Mouse (Mus musculus): ENCODE data around the gene Gm21981. TPM values are rescaled to one million over a fixed set of nuclear protein-coding genes. Genes with fewer than 3 reads are reported as not detected.

Gene Gm21981
- 0.42 and 0.54 TPM in 2 replicates for polyA plus RNA-seq (2016; fragmentation: Nextera tagmentation; extraction: Ambion mirVana)

- Histone ChIP-seq H3K36me3 (peaks cover 15% of the 10 kb centered on the region), H3K27me3 (peaks cover 23% of the 10 kb centered on the region; the same call in 1 of the 2 replicates), H3K4me1 (replicated peaks) (peaks cover 20% of the 10 kb centered on the region), H3K9me3 (no peaks in the 10 kb centered on the region), H3K4me2 (peak within 1 kb of the TSS; percentile 76), H3K27ac (peak within 1 kb of the TSS; percentile 67), H3K9ac (replicated peaks) (peak within 1 kb of the TSS; percentile 88), H3K4me3 (replicated peaks) (peak within 1 kb of the TSS; percentile 82)
- WGBS = 2% methylated on average over 3 of the region's 3 CpGs
- ATAC-seq (ENCODE audit: insufficient number of reproducible peaks, insufficient read depth, low FRiP score, low TSS enrichment, low read depth) = no peak
Observed at GRCm38 (mm10) chr17:47694442-47694502, at the start of gene Gm21981. Gene Gm21981, minus strand, starts transcription at chr17:47694455.

GRCm38 (mm10) chr17:47742991-47743734 lies 48.9 kb upstream of the Gm21981 start:
- Histone ChIP-seq H3K36me3 (no peaks in the 10 kb centered on the region), H3K4me2 (no peak overlapping the region), H3K4me1 (replicated peaks) (peaks cover 22% of the 10 kb centered on the region), H3K27ac (no peak overlapping the region), H3K9me3 (peaks cover 8% of the 10 kb centered on the region; the same call in 1 of the 2 replicates), H3K27me3 (peaks cover 20% of the 10 kb centered on the region), H3K9ac (replicated peaks) (no peak overlapping the region), H3K4me3 (replicated peaks) (no peak overlapping the region)
- 42% methylated on average over 16 of the region's 16 CpGs for WGBS
- ATAC-seq (ENCODE audit: insufficient number of reproducible peaks, insufficient read depth, low FRiP score, low TSS enrichment, low read depth) = no peak

GRCm38 (mm10) chr17:47740186-47740585 lies 45.9 kb upstream of the Gm21981 start:
- H3K27me3 ChIP-seq = peaks cover 27% of the 10 kb centered on the region
- H3K4me3 ChIP-seq (replicated peaks) = no peak overlapping the region
- peaks cover 27% of the 10 kb centered on the region for H3K4me1 ChIP-seq (replicated peaks)
- 41% methylated on average over 2 of the region's 2 CpGs for WGBS
- no peak for ATAC-seq (ENCODE audit: insufficient number of reproducible peaks, insufficient read depth, low FRiP score, low TSS enrichment, low read depth)
- H3K36me3 ChIP-seq = no peaks in the 10 kb centered on the region
- no peak overlapping the region for H3K9ac ChIP-seq (replicated peaks)
- no peak overlapping the region for H3K4me2 ChIP-seq
- no peak overlapping the region for H3K27ac ChIP-seq
- H3K9me3 ChIP-seq = peaks cover 8% of the 10 kb centered on the region; the same call in 1 of the 2 replicates

- 0 out of 2 replicates have a peak, but pooled peaks have one; percentile 23 for ATAC-seq (ENCODE audit: insufficient number of reproducible peaks, insufficient read depth, low FRiP score, low TSS enrichment, low read depth)
- Histone ChIP-seq H3K9me3 (no peaks in the 10 kb centered on the region), H3K4me1 (replicated peaks) (peaks cover 27% of the 10 kb centered on the region), H3K27me3 (peaks cover 27% of the 10 kb centered on the region), H3K27ac (peak overlapping the region; percentile 84), H3K4me3 (replicated peaks) (peak overlapping the region; percentile 74), H3K9ac (replicated peaks) (peak overlapping the region; percentile 69), H3K36me3 (no peaks in the 10 kb centered on the region), H3K4me2 (peak overlapping the region; percentile 98)
- WGBS = 3% methylated on average over 20 of the region's 20 CpGs
Observed at GRCm38 (mm10) chr17:47738879-47739798, 44.9 kb upstream of the Gm21981 start.

- Histone ChIP-seq H3K27ac (peak overlapping the region; percentile 84), H3K9me3 (no peaks in the 10 kb centered on the region)
- peak; percentile 44 for ATAC-seq (ENCODE audit: insufficient number of reproducible peaks, insufficient read depth, low FRiP score, low TSS enrichment, low read depth)
Observed at GRCm38 (mm10) chr17:47738066-47738878, 44.0 kb upstream of the Gm21981 start.

GRCm38 (mm10) chr17:47737271-47738065 lies 43.2 kb upstream of the Gm21981 start:
- WGBS = 1% methylated on average over 49 of the region's 60 CpGs
- Histone ChIP-seq H3K27ac (peak overlapping the region; percentile 84), H3K4me2 (peak overlapping the region; percentile 98), H3K36me3 (no peaks in the 10 kb centered on the region), H3K27me3 (peaks cover 27% of the 10 kb centered on the region), H3K9ac (replicated peaks) (peak overlapping the region; percentile 69), H3K4me1 (replicated peaks) (peaks cover 27% of the 10 kb centered on the region), H3K9me3 (no peaks in the 10 kb centered on the region), H3K4me3 (replicated peaks) (peak overlapping the region; percentile 74)
- peak; percentile 76 for ATAC-seq (ENCODE audit: insufficient number of reproducible peaks, insufficient read depth, low FRiP score, low TSS enrichment, low read depth)

More at GRCm38 (mm10) chr17:47738066-47738878, 44.0 kb upstream of the Gm21981 start:
- under 1% methylated on average over 56 of the region's 61 CpGs for WGBS
- Histone ChIP-seq H3K4me3 (replicated peaks) (peak overlapping the region; percentile 74), H3K4me2 (peak overlapping the region; percentile 98), H3K4me1 (replicated peaks) (peaks cover 27% of the 10 kb centered on the region), H3K36me3 (no peaks in the 10 kb centered on the region), H3K9ac (replicated peaks) (peak overlapping the region; percentile 69), H3K27me3 (peaks cover 27% of the 10 kb centered on the region)

- H3K27ac ChIP-seq = peak within 1 kb of the TSS; percentile 84
- ATAC-seq (ENCODE audit: insufficient number of reproducible peaks, insufficient read depth, low FRiP score, low TSS enrichment, low read depth) = peak; percentile 34
- H3K4me1 ChIP-seq (replicated peaks) = peaks cover 27% of the 10 kb centered on the region
- under 1% methylated on average over 46 of the region's 47 CpGs for WGBS
- peaks cover 25% of the 10 kb centered on the region for H3K27me3 ChIP-seq
- H3K4me3 ChIP-seq (replicated peaks) = peak within 1 kb of the TSS; percentile 74
- peak within 1 kb of the TSS; percentile 69 for H3K9ac ChIP-seq (replicated peaks)
- no peaks in the 10 kb centered on the region for H3K36me3 ChIP-seq
- H3K9me3 ChIP-seq = no peaks in the 10 kb centered on the region
- peak within 1 kb of the TSS; percentile 98 for H3K4me2 ChIP-seq
Observed at GRCm38 (mm10) chr17:47736856-47737255, 42.6 kb upstream of the Gm21981 start, which contains the start of gene Tfeb. Gene Tfeb, plus strand, starts transcription at chr17:47737030.

- Histone ChIP-seq H3K4me3 (replicated peaks) (no peak overlapping the region), H3K9me3 (no peaks in the 10 kb centered on the region), H3K4me1 (replicated peaks) (peaks cover 27% of the 10 kb centered on the region), H3K27ac (no peak overlapping the region), H3K27me3 (peaks cover 15% of the 10 kb centered on the region; the same call in 1 of the 2 replicates), H3K36me3 (no peaks in the 10 kb centered on the region), H3K4me2 (no peak overlapping the region), H3K9ac (replicated peaks) (no peak overlapping the region)
- WGBS = 71% methylated on average over 14 of the region's 14 CpGs
- no peak for ATAC-seq (ENCODE audit: insufficient number of reproducible peaks, insufficient read depth, low FRiP score, low TSS enrichment, low read depth)
Observed at GRCm38 (mm10) chr17:47735553-47736100, 41.4 kb upstream of the Gm21981 start.

GRCm38 (mm10) chr17:47730633-47731575 lies 36.6 kb upstream of the Gm21981 start:
- no peak overlapping the region for H3K27ac ChIP-seq
- ATAC-seq (ENCODE audit: insufficient number of reproducible peaks, insufficient read depth, low FRiP score, low TSS enrichment, low read depth) = no peak
- H3K4me2 ChIP-seq = no peak overlapping the region
- no peaks in the 10 kb centered on the region for H3K4me1 ChIP-seq (replicated peaks)
- H3K36me3 ChIP-seq = no peaks in the 10 kb centered on the region
- no peak overlapping the region for H3K9ac ChIP-seq (replicated peaks)
- no peaks in the 10 kb centered on the region for H3K9me3 ChIP-seq
- H3K27me3 ChIP-seq = peaks cover 17% of the 10 kb centered on the region
- 60% methylated on average over 24 of the region's 24 CpGs for WGBS
- H3K4me3 ChIP-seq (replicated peaks) = no peak overlapping the region

Data from limb, embryonic 12.5 days (tissue).